Mouse (Mus musculus) midbrain, embryonic 10.5 days (tissue): ENCODE measurements around the gene Adrb1. TPM values are rescaled to one million over a fixed set of nuclear protein-coding genes. Genes with fewer than 3 reads are reported as not detected.
"Not testable (repeated sequence)": the region's sequence is repeated elsewhere in the genome, so short reads cannot be mapped to it uniquely, and the experiment has no call there.

Experiments
- DNase-seq: peaks from one replicate; pipeline ENCODE4 v3.0.0-alpha.2; 2017; ENCODE audit warnings: low spot score
- H3K27ac ChIP-seq: fragments of 300-500 bp; sonication (generic); replicated peaks from 2 replicates; pipeline ENCODE4 v1.5.1; 2016; ENCODE audit warnings: mild to moderate bottlenecking
- H3K27me3 ChIP-seq: fragments of 300-500 bp; sonication (generic); 2 replicates; pipeline ENCODE4 v1.6.1; 2016; ENCODE audit warnings: low read depth, mild to moderate bottlenecking; ENCODE audit not compliant: poor library complexity, severe bottlenecking
- H3K36me3 ChIP-seq: fragments of 300-500 bp; sonication (generic); 2 replicates; pipeline ENCODE4 v1.6.1; 2016; ENCODE audit warnings: mild to moderate bottlenecking, moderate library complexity
- H3K4me1 ChIP-seq: fragments of 300-500 bp; sonication (generic); 2 replicates; pipeline ENCODE4 v1.6.1; 2016
- H3K4me3 ChIP-seq: fragments of 300-500 bp; sonication (generic); 2 replicates; pipeline ENCODE4 v1.5.1; 2016; ENCODE audit warnings: mild to moderate bottlenecking, moderate library complexity
- H3K9me3 ChIP-seq: fragments of 300-500 bp; sonication (generic); replicated peaks from 2 replicates; pipeline ENCODE4 v1.6.1; 2016; ENCODE audit warnings: mild to moderate bottlenecking
- WGBS: fragments of 180-500 bp; shearing (Covaris S2); methylation state at CpG from one replicate; pipeline ENCODE4 v1.1.7; 2016; 5-methylcytosine and 5-hydroxymethylcytosine counted together
- polyA plus RNA-seq: library from polyadenylated mRNA; unstranded; fragments of >200 nt; fragmentation: Nextera tagmentation; extraction: Ambion mirVana; gene quantifications from 2 replicates; pipeline ENCODE4 v1.2.1, GENCODE M21; 2016

The Adrb1 gene
- polyA plus RNA-seq, 1 experiment from 2014 or later, result 0.09 TPM

GRCm38 (mm10) chr19:56736287-56736686 lies 14.3 kb downstream of the Adrb1 start:
- Histone ChIP-seq H3K4me1 (no peaks in the 10 kb centered on the region), H3K4me3 (no peak overlapping the region), H3K27ac (no peak overlapping the region), H3K27me3 (0 out of 2 replicates have a peak, but pooled peaks cover under 1% of the 10 kb centered on the region), H3K36me3 (no peaks in the 10 kb centered on the region), H3K9me3 (no peaks in the 10 kb centered on the region)
- WGBS, result 84% methylated on average over 5 of the region's 5 CpGs
- DNase-seq, result no peak

- DNase-seq, result no peak
- Histone ChIP-seq H3K36me3 (no peaks in the 10 kb centered on the region), H3K27ac (no peak overlapping the region), H3K9me3 (no peaks in the 10 kb centered on the region), H3K27me3 (peaks cover 5% of the 10 kb centered on the region; the same call in 1 of the 2 replicates), H3K4me1 (peaks cover 14% of the 10 kb centered on the region), H3K4me3 (no peak overlapping the region)
- 67% methylated on average over 7 of the region's 7 CpGs for WGBS
Measured at GRCm38 (mm10) chr19:56745061-56745460, 23.1 kb downstream of the Adrb1 start.

GRCm38 (mm10) chr19:56745528-56745927 lies 23.5 kb downstream of the Adrb1 start:
- no peak for DNase-seq
- H3K27ac ChIP-seq, result no peak overlapping the region
- 77% methylated on average over 6 of the region's 6 CpGs for WGBS
- H3K4me3 ChIP-seq, result no peak overlapping the region
- peaks cover 5% of the 10 kb centered on the region; the same call in 1 of the 2 replicates for H3K27me3 ChIP-seq
- H3K9me3 ChIP-seq, result no peaks in the 10 kb centered on the region
- peaks cover 15% of the 10 kb centered on the region for H3K4me1 ChIP-seq
- no peaks in the 10 kb centered on the region for H3K36me3 ChIP-seq

GRCm38 (mm10) chr19:56746618-56747017 lies 24.6 kb downstream of the Adrb1 start:
- Histone ChIP-seq H3K36me3 (no peaks in the 10 kb centered on the region), H3K4me3 (no peak overlapping the region), H3K9me3 (no peaks in the 10 kb centered on the region), H3K27me3 (peaks cover 5% of the 10 kb centered on the region; the same call in 1 of the 2 replicates), H3K4me1 (peaks cover 23% of the 10 kb centered on the region), H3K27ac (no peak overlapping the region)
- 90% methylated on average over 9 of the region's 9 CpGs for WGBS
- no peak for DNase-seq

GRCm38 (mm10) chr19:56747878-56748277 lies 25.9 kb downstream of the Adrb1 start:
- Histone ChIP-seq H3K36me3 (no peaks in the 10 kb centered on the region), H3K4me3 (no peak overlapping the region), H3K9me3 (no peaks in the 10 kb centered on the region), H3K4me1 (peaks cover 23% of the 10 kb centered on the region), H3K27me3 (peaks cover 5% of the 10 kb centered on the region; the same call in 1 of the 2 replicates), H3K27ac (no peak overlapping the region)
- WGBS, result 77% methylated on average over 10 of the region's 10 CpGs
- no peak for DNase-seq

- H3K4me3 ChIP-seq, result no peak overlapping the region
- H3K4me1 ChIP-seq, result peaks cover 23% of the 10 kb centered on the region
- H3K27me3 ChIP-seq, result 0 out of 2 replicates have a peak, but pooled peaks cover under 1% of the 10 kb centered on the region
- 39% methylated on average over 3 of the region's 3 CpGs for WGBS
- DNase-seq, result no peak
- H3K9me3 ChIP-seq, result no peaks in the 10 kb centered on the region
- no peaks in the 10 kb centered on the region for H3K36me3 ChIP-seq
- H3K27ac ChIP-seq, result no peak overlapping the region
Measured at GRCm38 (mm10) chr19:56749343-56749742, 27.3 kb downstream of the Adrb1 start.

- no peak for DNase-seq
- no peak overlapping the region for H3K4me3 ChIP-seq
- no peaks in the 10 kb centered on the region for H3K27me3 ChIP-seq
- no peaks in the 10 kb centered on the region for H3K36me3 ChIP-seq
- no peaks in the 10 kb centered on the region for H3K9me3 ChIP-seq
- H3K4me1 ChIP-seq, result peaks cover 17% of the 10 kb centered on the region
- no peak overlapping the region for H3K27ac ChIP-seq
- WGBS, result 59% methylated on average over 4 of the region's 4 CpGs
Measured at GRCm38 (mm10) chr19:56750709-56751108, 28.7 kb downstream of the Adrb1 start.

GRCm38 (mm10) chr19:56754456-56754855 lies 32.5 kb downstream of the Adrb1 start:
- not testable (repeated sequence) for DNase-seq, H3K4me3 ChIP-seq, H3K27ac ChIP-seq, H3K36me3 ChIP-seq, H3K9me3 ChIP-seq, H3K27me3 ChIP-seq
- H3K4me1 ChIP-seq, result peaks cover 13% of the 10 kb centered on the region
- WGBS, result 89% methylated on average over 2 of the region's 2 CpGs

GRCm38 (mm10) chr19:56756412-56756811 lies 34.4 kb downstream of the Adrb1 start:
- H3K4me1 ChIP-seq, result no peaks in the 10 kb centered on the region
- no peak for DNase-seq
- 89% methylated on average over 10 of the region's 10 CpGs for WGBS
- H3K36me3 ChIP-seq, result no peaks in the 10 kb centered on the region
- no peaks in the 10 kb centered on the region for H3K27me3 ChIP-seq
- H3K27ac ChIP-seq, result no peak overlapping the region
- no peaks in the 10 kb centered on the region for H3K9me3 ChIP-seq
- no peak overlapping the region for H3K4me3 ChIP-seq

GRCm38 (mm10) chr19:56758311-56758710 lies 36.3 kb downstream of the Adrb1 start:
- Histone ChIP-seq H3K27me3 (no peaks in the 10 kb centered on the region), H3K4me1 (no peaks in the 10 kb centered on the region), H3K36me3 (no peaks in the 10 kb centered on the region), H3K4me3 (no peak overlapping the region), H3K9me3 (no peaks in the 10 kb centered on the region), H3K27ac (no peak overlapping the region)
- 94% methylated on average over 2 of the region's 2 CpGs for WGBS
- no peak for DNase-seq

- Histone ChIP-seq H3K36me3 (no peaks in the 10 kb centered on the region), H3K27ac (no peak overlapping the region), H3K4me1 (no peaks in the 10 kb centered on the region), H3K27me3 (0 out of 2 replicates have a peak, but pooled peaks cover under 1% of the 10 kb centered on the region), H3K9me3 (no peaks in the 10 kb centered on the region), H3K4me3 (no peak overlapping the region)
- 93% methylated on average over 4 of the region's 4 CpGs for WGBS
- no peak for DNase-seq
Measured at GRCm38 (mm10) chr19:56759740-56760139, 37.7 kb downstream of the Adrb1 start.

- H3K9me3 ChIP-seq, result no peaks in the 10 kb centered on the region
- H3K4me3 ChIP-seq, result no peak overlapping the region
- no peaks in the 10 kb centered on the region for H3K4me1 ChIP-seq
- no peak overlapping the region for H3K27ac ChIP-seq
- H3K36me3 ChIP-seq, result no peaks in the 10 kb centered on the region
- H3K27me3 ChIP-seq, result 0 out of 2 replicates have a peak, but pooled peaks cover 3% of the 10 kb centered on the region
- DNase-seq, result no peak
- 93% methylated on average over 8 of the region's 8 CpGs for WGBS
Measured at GRCm38 (mm10) chr19:56760306-56760940, 38.4 kb downstream of the Adrb1 start.

GRCm38 (mm10) chr19:56761096-56761495 lies 39.1 kb downstream of the Adrb1 start:
- Histone ChIP-seq H3K4me1 (no peaks in the 10 kb centered on the region), H3K27ac (no peak overlapping the region), H3K36me3 (no peaks in the 10 kb centered on the region), H3K9me3 (no peaks in the 10 kb centered on the region), H3K4me3 (no peak overlapping the region), H3K27me3 (0 out of 2 replicates have a peak, but pooled peaks cover 3% of the 10 kb centered on the region)
- DNase-seq, result no peak
- WGBS, result 93% methylated on average over 5 of the region's 5 CpGs
